Mouse (Mus musculus) brain, embryonic 14.5 days (tissue): ENCODE data around the gene Sept7.

Source experiments
- CTCF ChIP-seq: fragments of 200-500 bp; IDR thresholded peaks from 2 replicates; pipeline ENCODE4 v1.5.1; 2012; ENCODE audit warnings: inconsistent platforms, mild to moderate bottlenecking, moderate library complexity, borderline replicate concordance; ENCODE audit not compliant: insufficient read depth, insufficient read length; ENCODE audit errors: extremely low read depth
- POLR2A ChIP-seq: fragments of 200-500 bp; IDR thresholded peaks from 2 replicates; pipeline ENCODE4 v1.6.1; 2012; ENCODE audit warnings: mild to moderate bottlenecking, inconsistent platforms, borderline replicate concordance; ENCODE audit not compliant: poor library complexity, insufficient read depth, insufficient read length, severe bottlenecking; ENCODE audit errors: extremely low read depth

DNA sequence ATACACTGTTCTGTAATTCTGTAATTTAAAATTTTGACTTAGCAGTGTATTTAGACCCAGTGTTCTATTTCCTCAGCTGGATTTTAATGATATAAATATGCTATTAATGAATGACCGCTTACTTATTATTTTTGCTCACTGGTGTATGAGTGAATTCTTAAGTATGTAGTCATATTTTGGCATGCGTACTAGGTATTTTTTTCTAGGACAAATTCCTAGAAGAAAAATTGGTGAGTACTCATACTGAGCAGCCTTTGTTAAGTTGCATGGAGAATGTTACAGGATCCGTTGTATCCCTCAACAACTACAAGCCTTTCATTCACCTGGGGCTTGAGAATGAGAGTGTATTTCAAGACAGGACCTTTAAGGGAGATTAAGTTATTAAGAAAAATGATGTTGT is 10.0 kb upstream of the Sept7 start:
- TF ChIP-seq POLR2A = no peak
- TF ChIP-seq CTCF = no peak
